Mouse (Mus musculus): ENCODE data around the gene Tax1bp1.

Tax1bp1 gene

DNA sequence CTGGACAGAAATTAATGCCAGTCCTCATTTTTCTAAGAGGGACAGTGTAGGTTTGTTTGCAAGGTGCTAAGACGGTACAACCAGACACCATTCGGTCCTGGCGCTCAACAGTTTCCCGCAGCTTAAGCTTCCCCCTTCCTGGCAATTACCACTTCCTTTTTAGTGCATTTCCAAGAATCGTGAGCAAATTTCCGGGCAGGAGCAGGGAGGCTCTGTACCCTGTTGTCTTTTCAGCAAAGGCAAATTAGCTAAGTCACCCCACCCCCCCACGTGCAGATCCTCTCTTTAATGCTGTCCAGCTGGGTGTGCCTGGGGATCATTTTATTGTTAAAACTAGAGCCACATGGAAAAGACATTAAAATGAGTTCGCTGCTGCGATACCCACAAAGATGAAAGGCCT is 88.7 kb downstream of the Tax1bp1 start:
- no peak for DNase-seq

- peak; percentile 4 to 7 for DNase-seq
These were observed 91.8 kb downstream of the Tax1bp1 start for GRCm38 (mm10) chr6:52805237-52805856.

Data from kidney, adult 8-10 months (tissue).